Mouse (Mus musculus) CD4-positive helper T cell, adult 2 months (primary cell): Measurements from ENCODE around the gene Bcor.

Experiments
- DNase-seq: peaks from one replicate; pipeline ENCODE4 v3.0.0-alpha.2; 2012; ENCODE audit warnings: low read depth, missing footprints, low spot score

Bcor gene

DNA sequence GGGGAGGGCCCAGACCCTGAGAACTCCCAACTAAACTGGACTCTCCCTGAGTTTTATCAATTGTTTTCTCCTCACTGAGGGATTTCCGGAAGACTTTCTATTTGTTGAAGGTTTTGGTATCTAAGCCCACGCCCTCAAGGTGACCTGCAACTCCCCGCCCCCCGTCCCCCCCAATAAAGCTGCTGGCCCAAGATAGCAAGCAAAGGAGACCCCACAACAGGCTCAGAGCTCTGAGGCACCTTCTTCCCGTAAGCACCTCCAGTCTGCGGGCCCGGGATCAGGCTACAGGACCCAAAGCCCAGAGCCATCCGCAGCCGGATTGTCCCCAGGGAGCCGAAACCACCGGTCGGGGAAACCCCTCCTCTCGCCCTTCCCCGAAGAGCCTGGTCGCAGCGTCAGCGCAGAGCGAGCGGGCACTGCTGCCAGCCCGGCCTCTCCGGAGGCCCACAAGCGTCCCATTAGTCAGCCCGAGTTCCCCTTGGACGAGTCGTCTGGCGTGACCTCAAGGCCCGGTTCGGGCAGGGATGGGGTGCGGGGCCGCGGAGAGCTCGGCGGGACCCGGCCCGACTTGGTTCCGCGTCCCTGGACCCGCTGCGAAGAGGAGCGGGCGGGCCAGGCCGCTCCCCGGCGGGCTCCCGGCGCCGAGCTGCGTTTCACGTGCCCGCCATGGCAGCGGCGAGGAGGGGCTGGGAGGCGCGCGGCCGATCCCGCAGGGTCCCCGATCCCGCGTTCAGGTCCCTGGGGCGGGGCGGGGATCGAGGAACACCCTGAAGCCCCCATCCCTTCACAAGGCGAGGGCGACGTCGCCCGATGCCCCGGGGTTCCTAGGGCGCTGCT lies 73.3 kb downstream of the Bcor start:
- DNase-seq, result peak; percentile 62

DNA sequence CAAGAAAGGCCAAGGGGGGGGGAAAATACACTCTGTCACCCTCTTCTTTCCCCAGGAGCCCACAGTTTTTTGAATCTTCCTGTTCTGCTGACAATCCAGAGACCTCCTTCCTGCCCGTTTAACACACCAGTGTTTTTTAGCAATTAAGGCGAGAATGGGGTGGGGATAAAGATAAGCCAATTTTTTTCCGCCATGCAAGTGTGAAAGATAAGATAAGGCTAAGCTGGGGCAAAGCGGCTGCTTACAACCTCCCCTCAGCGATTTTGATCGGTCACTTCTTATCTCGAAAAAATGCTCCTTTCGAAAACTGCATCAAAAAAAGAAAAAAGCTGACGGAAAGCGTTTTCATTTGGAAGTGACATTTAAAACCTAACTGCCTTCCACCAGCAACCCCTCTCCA lies 74.2 kb downstream of the Bcor start:
- DNase-seq, result peak; percentile 46

DNA sequence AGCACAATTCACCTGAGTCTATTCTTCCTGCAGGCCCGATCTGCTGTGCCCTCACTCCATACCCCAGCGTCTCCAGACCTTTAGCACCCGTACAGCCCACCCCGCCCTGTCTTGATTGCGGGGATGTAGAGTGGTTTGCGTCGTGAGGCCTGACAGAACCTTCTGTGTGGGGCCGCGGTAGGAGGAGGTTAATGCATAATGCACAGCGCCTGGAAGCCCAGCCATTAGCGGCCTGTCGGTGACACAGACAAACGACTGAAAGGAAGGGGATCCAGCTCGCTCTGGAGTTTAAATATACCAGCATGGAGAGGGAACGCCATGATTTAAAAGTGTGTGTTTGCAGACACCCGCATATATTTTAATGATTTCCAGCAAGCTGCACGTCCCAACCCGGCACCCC lies 74.9 kb downstream of the Bcor start:
- no peak for DNase-seq

- DNase-seq, result no peak
Measured at GRCm38 (mm10) chrX:12084698-12085097, 75.5 kb downstream of the Bcor start.

DNA sequence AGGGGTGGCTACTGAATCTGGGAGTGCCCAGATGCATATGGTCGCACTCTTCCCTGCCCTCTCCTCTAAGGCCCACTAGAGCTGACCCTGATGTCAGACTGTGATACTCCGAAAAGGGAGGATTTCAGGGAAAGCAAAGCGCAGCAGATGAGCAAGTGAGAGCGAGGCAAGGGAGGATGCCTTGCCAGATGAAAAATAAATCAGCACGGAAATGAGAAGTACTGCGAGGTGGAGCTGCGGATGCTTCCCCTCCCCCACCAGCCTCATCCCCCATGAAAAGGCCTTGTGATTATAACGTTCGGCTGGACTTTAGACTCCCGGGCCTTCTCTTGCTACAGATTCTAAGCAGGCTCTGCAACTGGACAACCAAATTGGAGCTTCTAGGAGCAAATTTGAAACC lies 76.5 kb downstream of the Bcor start:
- DNase-seq, result no peak

DNA sequence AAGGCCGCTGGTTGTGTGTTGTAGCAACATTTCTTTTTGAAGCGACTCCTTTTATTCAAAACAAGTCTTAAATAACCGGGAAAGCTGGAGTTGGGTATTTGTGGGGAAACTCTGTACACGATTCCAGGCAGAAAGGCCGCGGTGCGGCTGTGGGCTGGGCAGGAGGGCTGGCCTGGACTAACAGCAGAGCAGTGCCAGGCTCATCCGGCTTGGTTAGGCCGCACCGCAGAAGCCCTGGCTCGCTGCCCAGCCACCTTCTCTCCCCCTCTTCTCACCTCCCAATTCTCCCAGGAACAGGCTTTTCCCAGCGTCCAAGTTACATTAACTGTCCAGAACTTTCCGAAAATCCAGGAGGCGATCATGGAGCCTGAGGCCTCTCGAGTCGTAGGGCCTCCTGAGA lies 77.4 kb downstream of the Bcor start:
- DNase-seq, result no peak

GRCm38 (mm10) chrX:12082184-12082583 lies 78.0 kb downstream of the Bcor start:
- no peak for DNase-seq

GRCm38 (mm10) chrX:12081741-12082155 lies 78.4 kb downstream of the Bcor start:
- DNase-seq, result peak; percentile 32

DNA sequence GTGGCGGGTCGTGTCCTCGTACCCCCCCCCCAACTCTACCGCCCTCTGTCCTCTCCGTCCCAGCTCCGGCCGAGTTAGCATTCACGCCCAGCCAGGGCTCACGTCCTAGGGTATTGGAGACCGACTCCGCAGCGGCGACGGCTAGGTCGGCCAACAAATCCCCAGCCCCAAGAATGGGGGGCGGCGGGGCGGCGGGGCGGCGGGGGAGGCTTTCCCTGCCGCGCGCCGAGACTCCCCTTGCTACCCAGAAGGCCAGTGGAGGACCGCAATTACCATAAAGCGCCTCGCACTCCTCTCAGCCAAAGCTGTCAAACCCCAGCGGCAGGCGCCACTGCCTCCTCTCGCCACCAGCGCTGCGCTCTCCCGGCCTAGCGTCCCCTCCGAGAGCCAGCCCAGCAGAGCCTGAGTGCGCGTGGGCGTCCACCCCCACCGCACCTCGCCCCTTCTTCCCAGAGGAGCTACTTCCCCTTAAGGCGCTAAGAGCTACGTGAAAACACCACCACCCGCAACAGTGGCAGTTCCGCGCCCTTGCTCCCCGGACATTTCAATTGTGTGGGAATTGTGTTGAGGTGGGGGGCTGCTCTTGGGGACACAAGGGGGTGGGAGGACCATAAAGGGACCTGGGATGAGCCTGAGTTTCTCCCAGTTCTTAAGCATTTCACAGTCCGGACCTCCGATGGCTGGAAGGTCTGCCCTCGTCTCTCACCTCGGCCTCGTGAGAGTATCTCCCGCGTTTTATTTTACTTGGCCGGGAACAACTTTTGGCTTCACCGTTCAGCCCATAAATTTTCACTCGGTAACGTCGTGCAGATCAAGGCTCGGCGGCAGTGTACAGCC lies 79.0 kb downstream of the Bcor start:
- peak; percentile 67 for DNase-seq

DNA sequence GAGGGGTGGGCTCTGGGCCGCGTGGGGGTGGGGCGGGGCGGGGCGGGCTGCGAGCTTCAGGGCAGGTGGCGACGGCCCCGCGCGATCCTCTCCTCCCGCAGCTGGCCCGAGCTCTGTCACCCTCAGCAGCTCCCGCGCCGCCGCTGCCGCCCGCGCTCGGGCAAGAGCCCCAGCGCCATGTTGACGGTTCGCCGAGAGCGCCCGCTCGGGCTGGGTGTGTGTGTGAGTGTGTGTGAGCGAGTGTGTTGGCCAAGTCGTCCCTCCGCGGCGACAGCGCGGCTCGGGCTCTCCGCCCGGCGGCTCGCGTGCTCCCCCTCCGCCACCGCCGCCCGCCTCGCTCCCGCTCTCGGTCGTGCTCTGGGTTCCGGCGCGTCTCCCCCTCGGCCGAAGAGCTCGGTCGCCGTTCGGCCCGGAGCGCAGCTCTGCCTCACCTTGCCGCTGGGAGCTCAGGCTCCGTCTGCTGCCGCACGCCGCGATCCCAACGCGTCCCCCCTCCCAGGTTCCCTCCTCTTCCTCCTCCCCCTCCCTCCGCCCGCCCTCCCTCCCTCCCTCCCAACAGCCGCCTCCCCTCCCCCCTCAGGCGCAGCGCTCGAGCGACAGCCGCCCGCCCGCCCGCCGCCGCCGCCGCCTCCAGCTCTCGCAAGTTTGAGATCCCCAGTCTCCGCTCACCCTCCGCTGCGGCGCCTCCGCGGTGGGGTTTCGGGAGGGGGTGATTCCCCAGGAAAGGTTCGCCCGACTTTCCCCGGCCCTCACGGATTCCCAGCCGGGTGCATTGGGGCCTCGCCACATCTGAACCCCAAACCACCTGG lies 79.9 kb downstream of the Bcor start:
- peak; percentile 78 for DNase-seq

- DNase-seq, result peak; percentile 75
Measured at GRCm38 (mm10) chrX:12079309-12080094, 80.7 kb downstream of the Bcor start.

GRCm38 (mm10) chrX:12079059-12079308 lies 81.2 kb downstream of the Bcor start:
- no peak for DNase-seq

DNA sequence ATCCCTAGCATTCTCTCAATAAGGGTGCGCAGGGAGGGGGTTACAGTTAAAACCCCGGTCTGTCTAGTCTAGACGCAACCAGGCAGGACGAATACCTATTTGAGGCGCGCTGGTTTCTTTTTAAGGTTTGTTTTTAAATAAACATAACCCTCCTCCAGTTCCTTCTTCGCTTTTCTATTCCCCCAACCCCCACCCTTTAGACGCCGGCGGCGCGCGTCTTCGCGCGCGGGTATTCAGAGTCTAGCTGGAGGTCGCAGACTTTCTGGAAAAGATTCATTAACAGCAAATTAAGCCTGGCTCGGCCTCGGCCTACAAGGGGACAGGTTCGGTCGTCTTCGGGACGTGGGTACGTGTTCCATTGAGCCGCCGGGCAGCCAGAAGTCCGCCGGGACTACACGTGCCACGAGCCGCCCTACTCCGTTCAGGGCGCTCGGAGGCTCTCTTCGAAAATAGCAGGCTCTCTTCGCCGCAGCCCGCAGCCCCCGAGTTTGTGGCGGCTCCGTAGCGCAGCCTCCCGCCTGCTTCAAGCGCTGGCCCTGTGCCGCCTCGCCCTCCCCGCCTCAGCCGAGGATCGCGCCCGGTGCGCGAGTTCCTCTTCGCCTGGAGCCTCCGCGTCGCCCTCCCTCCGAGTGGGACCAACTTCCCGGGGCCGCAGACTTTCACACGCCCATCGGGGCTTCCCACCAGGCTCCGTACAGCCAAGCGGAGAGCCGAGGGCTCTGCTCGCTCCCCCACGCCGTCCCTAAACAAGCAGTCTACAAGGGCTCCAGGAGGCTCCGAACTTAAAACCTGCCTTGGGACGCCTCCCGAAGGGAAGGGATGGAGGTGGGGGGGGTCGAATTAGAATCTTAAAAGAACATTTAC lies 81.7 kb downstream of the Bcor start:
- peak; percentile 39 for DNase-seq

GRCm38 (mm10) chrX:12077601-12077980 lies 82.6 kb downstream of the Bcor start:
- peak; percentile 32 for DNase-seq

DNA sequence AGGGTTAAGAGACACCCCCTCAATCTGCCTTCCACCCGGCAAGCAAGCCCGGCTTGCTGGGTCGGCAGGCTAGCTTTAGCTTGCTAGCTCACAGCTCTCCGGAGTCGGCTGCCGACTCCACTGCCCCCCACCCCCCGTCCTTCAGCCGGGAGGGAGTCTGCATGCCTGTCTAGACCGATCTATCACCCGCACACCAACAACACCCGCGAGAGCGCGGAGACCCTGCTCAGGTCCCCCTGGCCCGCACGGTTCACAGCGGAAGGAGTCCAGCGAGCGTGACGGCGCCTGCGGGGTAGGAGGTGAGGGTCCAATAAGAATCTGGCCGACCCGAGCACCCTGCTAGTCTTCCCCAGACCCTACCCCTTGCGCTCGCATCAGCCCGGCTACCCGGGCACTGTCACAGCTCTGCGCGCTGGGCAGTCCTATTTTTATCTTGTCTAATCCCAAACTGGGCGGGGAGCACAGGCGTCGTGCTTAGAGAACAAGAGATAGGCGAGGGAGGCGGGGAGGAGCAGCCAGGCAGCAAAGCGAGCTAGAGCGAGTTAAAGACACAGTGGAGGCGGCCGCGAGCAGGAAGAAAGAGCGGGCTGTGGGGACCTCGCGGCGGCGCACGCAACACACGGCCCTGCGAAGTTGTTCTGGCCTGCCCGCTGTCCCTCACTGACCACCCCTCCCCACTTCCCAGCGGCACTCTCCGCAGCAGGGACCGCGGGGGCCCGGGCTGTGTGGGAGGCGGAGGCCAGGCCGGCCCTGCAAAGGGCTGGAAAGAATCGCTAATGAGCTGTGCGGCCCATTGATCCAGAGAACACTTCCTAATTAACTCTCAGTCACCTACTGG lies 83.2 kb downstream of the Bcor start:
- peak; percentile 55 for DNase-seq

GRCm38 (mm10) chrX:12072721-12073120 lies 87.4 kb downstream of the Bcor start:
- DNase-seq, result no peak

- DNase-seq, result peak; percentile 58
Measured at GRCm38 (mm10) chrX:12068978-12069724, 91.0 kb downstream of the Bcor start.

- no peak for DNase-seq
Measured at GRCm38 (mm10) chrX:12067851-12068510, 92.2 kb downstream of the Bcor start.
